Mouse (Mus musculus) ovary, adult 18-20 months (tissue): Measurements from ENCODE around the gene Tomm20.
"Not testable (repeated sequence)": the region's sequence is repeated elsewhere in the genome, so short reads cannot be mapped to it uniquely, and the experiment has no call there.

Experiments used
- DNase-seq: peaks from one replicate; pipeline ENCODE4 v3.0.0; 2022; ENCODE audit warnings: low spot score, mixed read lengths

Gene Tomm20

DNA sequence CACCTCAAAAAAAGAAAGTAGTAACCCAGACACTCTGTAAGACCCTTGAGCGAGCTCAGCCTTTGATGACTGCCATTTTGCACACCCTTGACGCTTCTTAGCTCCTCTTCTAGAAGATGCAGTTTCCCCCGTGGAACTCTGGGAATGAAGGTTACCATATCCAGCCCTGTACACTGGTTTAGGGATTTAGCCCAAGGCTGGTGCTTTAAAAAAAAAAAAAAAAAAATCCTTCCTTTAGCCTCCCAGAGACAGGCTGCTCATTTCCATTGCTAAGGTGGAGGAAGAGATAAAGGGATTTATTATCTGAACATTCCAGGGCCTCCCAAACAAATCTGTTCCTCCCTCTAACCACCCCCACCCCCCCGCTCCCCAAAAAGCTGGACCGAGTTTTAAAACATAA, 61.9 kb downstream of the Tomm20 start:
- DNase-seq: no peak

DNA sequence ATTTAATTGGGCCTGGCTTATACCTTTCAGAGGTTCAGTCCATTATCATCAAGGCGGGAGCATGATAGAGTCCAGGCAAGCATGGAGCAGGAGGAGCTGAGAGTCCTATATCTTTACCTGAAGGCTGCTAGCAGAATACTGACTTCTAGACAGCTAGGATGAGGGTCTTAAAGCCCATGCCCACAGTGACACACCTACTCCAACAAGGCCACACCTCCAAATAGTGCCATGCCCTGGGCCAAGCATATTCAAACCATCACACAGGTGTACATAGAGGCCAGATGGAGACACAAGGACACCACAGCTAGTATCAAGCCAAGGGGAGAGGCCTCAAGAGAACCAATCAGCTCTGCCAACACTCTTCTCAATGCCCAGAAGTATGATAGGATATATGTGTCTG, 63.1 kb downstream of the Tomm20 start:
- not testable (repeated sequence) for DNase-seq

DNA sequence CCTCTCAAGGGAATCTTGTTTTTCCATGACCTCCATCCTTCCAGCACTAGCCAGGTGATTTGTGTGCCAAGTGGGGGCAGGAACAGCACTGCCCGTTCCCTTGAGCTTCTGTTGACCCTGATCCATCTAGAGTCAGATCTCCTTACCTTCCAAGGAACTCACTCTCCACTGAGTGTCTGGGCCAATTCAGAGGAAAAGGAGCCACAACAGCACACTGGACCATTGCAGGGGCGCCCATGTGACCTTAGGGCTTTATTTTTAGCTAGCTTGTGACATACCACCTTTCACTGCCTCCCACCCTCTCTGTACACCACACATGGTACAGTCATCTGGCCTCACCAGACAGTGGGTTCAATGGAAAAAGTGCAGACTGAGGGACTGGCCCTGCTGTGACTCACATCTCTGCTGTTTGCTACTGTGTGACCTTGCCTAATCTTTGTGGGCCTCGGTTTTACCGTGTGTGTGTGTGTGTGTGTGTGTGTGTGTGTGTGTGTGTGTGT, 64.0 kb downstream of the Tomm20 start:
- DNase-seq: peak; percentile 40
